Mouse (Mus musculus): ENCODE data around the gene Polr2h. TPM values are rescaled to one million over a fixed set of nuclear protein-coding genes. Genes with fewer than 3 reads are reported as not detected.
A peak's percentile ranks its signal among the peaks of the same experiment; 100 is the strongest.

The Polr2h gene
- total and polyA plus RNA-seq, 3 experiments: 117 to 183 (median 157) TPM

GRCm38 (mm10) chr16:20715161-20715560 is 2.3 kb upstream of the Polr2h start:
- peaks cover 11% of the 10 kb centered on the region for H3K27me3 ChIP-seq (replicated peaks)
- in situ Hi-C loops (cut with MboI; ENCODE audit: low pct_ligation_motif_present, low pct_unique_long_range_greater_than_20kb, low sequenced_read_pairs): loop anchor here (5.0 to 10.0 kb wide), 2 partner anchors 47 to 180 kb away; no protein-coding TSS in a partner anchor
- peaks cover 10% of the 10 kb centered on the region for H3K79me2 ChIP-seq (replicated peaks; ENCODE audit: control insufficient read depth, extremely low read depth, insufficient read depth, poor library complexity, severe bottlenecking)
- dilution Hi-C loops (cut with MboI; ENCODE audit: extremely low pct_ligation_motif_present, extremely low pct_unique_long_range_greater_than_20kb, low sequenced_read_pairs): no loop called here
- H3K27ac ChIP-seq (ENCODE audit: insufficient read depth, low read depth): no peak overlapping the region
- H3K4me1 ChIP-seq (ENCODE audit: control insufficient read depth in 1 of 2, insufficient read depth in 2 of 2): peaks cover 7 to 27% of the 10 kb centered on the region in 2 experiments; a peak in 3 of 4 replicates
- no peaks in the 10 kb centered on the region for H3K9me3 ChIP-seq (replicated peaks; ENCODE audit: low read length)
- TF ChIP-seq EP300 (IDR thresholded peaks at IDR 0.05; ENCODE audit: low read length): no peak
- peaks cover 4 to 18% of the 10 kb centered on the region in 2 experiments for H3K36me3 ChIP-seq (replicated peaks in 1 of 2; ENCODE audit: control insufficient read depth in 1 of 2, insufficient read depth in 1 of 2, low read length in 1 of 2)
- peak overlapping the region; percentile 98 for H3K4me2 ChIP-seq (ENCODE audit: insufficient read depth, low read depth, poor library complexity, severe bottlenecking)
- peak overlapping the region; percentile 59 to 88 (median 65) for H3K4me3 ChIP-seq (replicated peaks in 1 of 3; ENCODE audit: low read depth in 2 of 3, low read length in 2 of 3, poor library complexity in 1 of 3)
- DNase-seq (ENCODE audit: extremely low read depth): no peak
- H3K9ac ChIP-seq (ENCODE audit: insufficient read depth, low read depth): peak overlapping the region; percentile 76; the same call in 1 of the 2 replicates

GRCm38 (mm10) chr16:20715566-20715965 is 1.9 kb upstream of the Polr2h start:
- H3K36me3 ChIP-seq (replicated peaks in 1 of 2; ENCODE audit: control insufficient read depth in 1 of 2, insufficient read depth in 1 of 2, low read length in 1 of 2): peaks cover 7 to 19% of the 10 kb centered on the region in 2 experiments
- DNase-seq (ENCODE audit: extremely low read depth): no peak
- H3K27me3 ChIP-seq (replicated peaks): peaks cover 11% of the 10 kb centered on the region
- no peak overlapping the region; the same call in 1 of the 2 replicates for H3K27ac ChIP-seq (ENCODE audit: insufficient read depth, low read depth)
- H3K4me1 ChIP-seq (ENCODE audit: control insufficient read depth in 1 of 2, insufficient read depth in 2 of 2): peaks cover 7 to 27% of the 10 kb centered on the region in 2 experiments; a peak in 3 of 4 replicates
- peak overlapping the region; percentile 98 for H3K4me2 ChIP-seq (ENCODE audit: insufficient read depth, low read depth, poor library complexity, severe bottlenecking)
- H3K9ac ChIP-seq (ENCODE audit: insufficient read depth, low read depth): peak overlapping the region; percentile 76
- dilution Hi-C loops (cut with MboI; ENCODE audit: extremely low pct_ligation_motif_present, extremely low pct_unique_long_range_greater_than_20kb, low sequenced_read_pairs) (no loop called here), in situ Hi-C loops (cut with MboI; ENCODE audit: low pct_ligation_motif_present, low pct_unique_long_range_greater_than_20kb, low sequenced_read_pairs) (loop anchor here (5.0 to 10.0 kb wide), 2 partner anchors 47 to 179 kb away; no protein-coding TSS in a partner anchor)
- H3K79me2 ChIP-seq (replicated peaks; ENCODE audit: control insufficient read depth, extremely low read depth, insufficient read depth, poor library complexity, severe bottlenecking): peaks cover 10% of the 10 kb centered on the region
- TF ChIP-seq ETS1 (conservative IDR thresholded peaks at IDR 0.05; ENCODE audit: low read depth, low read length): no peak
- 0 out of 2 replicates have a peak, but pooled peaks have one; percentile 30 for TF ChIP-seq TBP (conservative IDR thresholded peaks at IDR 0.05; ENCODE audit: low read depth, low read length)
- no peaks in the 10 kb centered on the region for H3K9me3 ChIP-seq (replicated peaks; ENCODE audit: low read length)
- H3K4me3 ChIP-seq (replicated peaks in 1 of 3; ENCODE audit: low read depth in 2 of 3, low read length in 2 of 3, poor library complexity in 1 of 3): peak overlapping the region; percentile 59 to 88 (median 65)

GRCm38 (mm10) chr16:20715976-20716840 is 1.3 kb upstream of the Polr2h start:
- Histone ChIP-seq H3K36me3 (replicated peaks in 1 of 2; ENCODE audit: control insufficient read depth in 1 of 2, insufficient read depth in 1 of 2, low read length in 1 of 2) (peaks cover 9 to 24% of the 10 kb centered on the region in 2 experiments), H3K27ac (ENCODE audit: insufficient read depth, low read depth) (peak overlapping the region; percentile 19; the same call in 1 of the 2 replicates), H3K4me1 (ENCODE audit: control insufficient read depth in 1 of 2, insufficient read depth in 2 of 2) (peaks cover 7 to 27% of the 10 kb centered on the region in 2 experiments; a peak in 3 of 4 replicates)
- no peak for TF ChIP-seq MEF2A (IDR thresholded peaks at IDR 0.05; ENCODE audit: borderline replicate concordance, low read depth, low read length)
- no peak for TF ChIP-seq GABPA (IDR thresholded peaks at IDR 0.05; ENCODE audit: insufficient replicate concordance, low read depth, low read length)
- no peak for TF ChIP-seq JUND (conservative IDR thresholded peaks at IDR 0.05; ENCODE audit: low read depth, low read length)
- no peak for TF ChIP-seq USF1 (IDR thresholded peaks at IDR 0.05; ENCODE audit: low read depth, low read length)
- TF ChIP-seq RAD21 (IDR thresholded peaks at IDR 0.05; ENCODE audit: low read depth, low read length): no peak
- TF ChIP-seq SIN3A (IDR thresholded peaks at IDR 0.05; ENCODE audit: low read length): peak; percentile 69
- TF ChIP-seq BHLHE40 (IDR thresholded peaks at IDR 0.05; ENCODE audit: low read depth, low read length): peak; percentile 87
- no peak for TF ChIP-seq USF2 (conservative IDR thresholded peaks at IDR 0.05; ENCODE audit: low read depth, low read length)
- TF ChIP-seq MAZ (IDR thresholded peaks at IDR 0.05; ENCODE audit: low read depth, low read length): peak; percentile 32; the same call in 1 of the 2 replicates
- TF ChIP-seq ELF1 (IDR thresholded peaks at IDR 0.05; ENCODE audit: low read depth, low read length): no peak
- no peak for TF ChIP-seq ZC3H11A (IDR thresholded peaks at IDR 0.05; ENCODE audit: low read depth, low read length)
- no peak for TF ChIP-seq ETS1 (conservative IDR thresholded peaks at IDR 0.05; ENCODE audit: low read depth, low read length)
- no peak for TF ChIP-seq MAX (IDR thresholded peaks at IDR 0.05; ENCODE audit: low read length)
- peak; percentile 34; the same call in 1 of the 2 replicates for TF ChIP-seq IRF4 (IDR thresholded peaks at IDR 0.05; ENCODE audit: low read depth, low read length)
- TF ChIP-seq ZKSCAN1 (IDR thresholded peaks at IDR 0.05; ENCODE audit: borderline replicate concordance, low read depth, low read length): no peak
- no peak for TF ChIP-seq E2F4 (IDR thresholded peaks at IDR 0.05; ENCODE audit: insufficient replicate concordance, low read depth, low read length)
- TF ChIP-seq POLR2A (IDR thresholded peaks at IDR 0.05; ENCODE audit: low read depth, low read length): peak; percentile 61; the same call in 1 of the 2 replicates
- TF ChIP-seq NELFE (IDR thresholded peaks at IDR 0.05; ENCODE audit: low read depth, low read length): no peak
- no peak for TF ChIP-seq CHD1 (IDR thresholded peaks at IDR 0.05; ENCODE audit: low read depth, low read length)
- TF ChIP-seq KAT2A (IDR thresholded peaks at IDR 0.05; ENCODE audit: insufficient replicate concordance, low read length): no peak

More at GRCm38 (mm10) chr16:20715976-20716840, 1.3 kb upstream of the Polr2h start:
- peak overlapping the region; percentile 98 for H3K4me2 ChIP-seq (ENCODE audit: insufficient read depth, low read depth, poor library complexity, severe bottlenecking)
- peak overlapping the region; percentile 59 to 88 (median 65) for H3K4me3 ChIP-seq (replicated peaks in 1 of 3; ENCODE audit: low read depth in 2 of 3, low read length in 2 of 3, poor library complexity in 1 of 3)
- peaks cover 11% of the 10 kb centered on the region for H3K27me3 ChIP-seq (replicated peaks)
- in situ Hi-C loops (cut with MboI; ENCODE audit: low pct_ligation_motif_present, low pct_unique_long_range_greater_than_20kb, low sequenced_read_pairs) (loop anchor here (5.0 to 10.0 kb wide), 2 partner anchors 46 to 179 kb away; no protein-coding TSS in a partner anchor), dilution Hi-C loops (cut with MboI; ENCODE audit: extremely low pct_ligation_motif_present, extremely low pct_unique_long_range_greater_than_20kb, low sequenced_read_pairs) (no loop called here)
- H3K9me3 ChIP-seq (replicated peaks; ENCODE audit: low read length): no peaks in the 10 kb centered on the region
- H3K9ac ChIP-seq (ENCODE audit: insufficient read depth, low read depth): peak overlapping the region; percentile 76
- peaks cover 10% of the 10 kb centered on the region for H3K79me2 ChIP-seq (replicated peaks; ENCODE audit: control insufficient read depth, extremely low read depth, insufficient read depth, poor library complexity, severe bottlenecking)
- DNase-seq (ENCODE audit: extremely low read depth): peak; percentile 48
